Mouse (Mus musculus) mature B cell (primary cell): ENCODE results near the gene St3gal5.
"Not testable (repeated sequence)": the region's sequence is repeated elsewhere in the genome, so short reads cannot be mapped to it uniquely, and the experiment has no call there.

Experiments
- in situ Hi-C: fragments of 300-500 bp; cut with MboI; formaldehyde crosslinking; loops from 2 replicates; pipeline ENCODE4 v1.14.3; 2019

The St3gal5 gene

DNA sequence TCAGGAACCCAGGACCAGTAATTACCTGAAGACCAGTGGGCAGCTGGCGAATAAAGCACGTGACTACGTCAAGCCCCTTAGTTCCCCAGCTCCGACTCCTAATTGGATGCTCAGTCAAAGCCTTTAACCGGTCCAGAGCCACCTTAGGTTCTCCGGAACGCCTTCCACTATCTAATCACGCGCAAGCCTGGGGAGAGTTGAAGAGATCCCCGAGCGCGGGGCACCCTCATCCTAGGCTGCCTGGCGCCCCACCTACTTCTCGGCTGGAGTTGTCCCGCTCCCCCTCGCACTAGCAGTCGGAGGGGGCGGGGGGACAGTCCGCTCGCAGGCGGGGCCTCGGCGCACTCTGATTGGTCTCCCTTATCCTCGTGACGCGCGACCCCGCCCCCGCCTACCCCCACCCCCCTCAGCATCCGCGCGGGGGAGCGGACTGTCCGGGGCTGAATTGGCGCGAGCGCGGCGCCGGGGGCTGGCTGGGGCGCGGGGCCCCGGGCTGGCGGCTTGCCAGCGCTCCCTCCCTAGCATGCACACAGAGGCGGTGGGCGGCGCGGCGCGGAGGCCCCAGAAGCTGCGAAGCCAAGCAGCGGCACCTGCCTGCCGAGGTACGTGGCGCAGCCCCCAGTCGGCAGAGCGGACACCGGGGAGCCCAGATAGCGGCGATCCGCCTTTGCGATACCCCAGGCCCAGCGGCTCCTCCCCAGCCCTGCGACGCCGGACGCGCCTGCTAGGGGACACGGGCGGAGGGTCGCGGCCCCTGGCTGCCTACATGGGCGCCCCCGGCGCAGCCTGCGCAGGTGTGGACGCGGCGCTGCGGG lies at the start of gene St3gal5:
Gene St3gal5, plus strand, starts transcription at position 412 of the 815 bp plus-strand sequence.
- in situ Hi-C loops, result no loop called here

DNA sequence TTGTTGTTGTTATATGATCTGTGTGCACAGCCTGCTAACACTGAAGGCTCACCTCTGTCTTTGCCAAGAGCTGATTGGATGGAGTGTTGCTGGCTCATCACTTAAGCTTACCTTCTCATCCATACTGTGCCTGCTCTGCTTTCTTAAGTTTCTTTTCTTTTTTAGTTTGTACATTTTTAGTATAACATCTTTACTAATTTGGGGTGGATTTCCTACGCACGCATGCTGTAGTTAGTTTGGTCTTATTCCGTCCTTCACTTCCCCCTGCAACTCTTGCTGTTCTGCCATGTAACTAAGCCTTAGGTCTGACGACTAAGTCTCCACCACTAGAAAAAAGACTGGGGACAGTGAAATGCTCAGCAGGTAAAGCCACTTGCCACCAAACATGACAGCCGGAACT lies 48.7 kb upstream of the St3gal5 start:
- in situ Hi-C loops, result no loop called here

DNA sequence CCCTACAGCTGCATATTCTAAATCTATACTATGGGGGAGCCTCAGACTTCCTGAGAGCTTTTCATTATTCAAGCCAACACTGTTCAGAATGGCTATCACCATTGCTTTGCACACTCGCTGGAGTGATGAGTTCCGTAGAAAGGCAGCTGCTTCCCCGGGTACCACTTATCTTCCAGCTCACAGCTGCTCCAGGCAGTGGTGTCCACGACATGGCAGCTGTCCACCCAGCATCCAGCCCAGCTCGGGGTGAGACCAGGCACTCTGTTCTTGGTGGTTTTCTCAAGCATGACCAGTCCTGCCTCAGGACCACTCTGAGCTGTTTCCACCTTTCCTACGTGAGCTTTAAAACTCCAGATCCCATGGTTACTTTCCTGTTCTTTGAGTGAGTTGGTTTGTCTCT lies 47.5 kb upstream of the St3gal5 start:
- in situ Hi-C loops, result no loop called here

DNA sequence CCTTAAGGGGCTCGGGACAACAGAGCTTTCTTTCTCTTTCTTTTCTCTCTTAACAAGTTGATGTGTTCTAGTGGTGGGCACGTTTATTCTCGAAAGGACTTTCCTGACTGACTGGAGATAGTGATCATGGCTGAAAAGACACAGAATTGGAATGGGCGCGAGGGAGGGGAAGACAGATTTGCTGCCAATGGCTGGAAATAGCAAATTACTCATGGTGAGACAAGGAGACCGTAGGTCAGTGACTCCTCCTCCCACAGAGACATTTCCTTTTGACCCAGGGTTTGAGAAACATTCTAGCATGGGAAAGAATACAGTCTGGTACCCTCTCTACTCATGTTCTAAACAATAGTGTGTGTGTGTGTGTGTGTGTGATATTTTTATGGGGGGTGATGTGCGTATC lies 46.6 kb upstream of the St3gal5 start:
- in situ Hi-C loops, result no loop called here

DNA sequence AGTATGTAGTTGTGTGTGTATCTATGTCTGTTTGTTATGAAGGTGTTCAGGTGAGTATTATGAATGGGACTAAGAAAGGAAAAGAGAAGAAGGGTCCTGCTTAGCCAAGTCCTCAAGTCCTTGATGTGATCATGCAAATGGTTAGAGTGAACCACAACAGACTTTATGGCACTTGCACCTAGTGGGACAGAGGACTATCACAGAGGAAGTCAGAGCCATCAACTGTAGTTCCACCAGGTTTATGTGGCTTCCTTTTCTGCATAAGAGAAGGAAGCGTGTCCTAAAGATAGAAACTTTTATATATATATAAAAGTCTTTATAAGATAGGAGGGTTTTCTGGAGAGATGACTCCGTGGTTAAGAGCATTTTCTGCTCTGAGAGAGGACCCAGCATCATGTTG lies 46.1 kb upstream of the St3gal5 start:
- in situ Hi-C loops, result no loop called here

DNA sequence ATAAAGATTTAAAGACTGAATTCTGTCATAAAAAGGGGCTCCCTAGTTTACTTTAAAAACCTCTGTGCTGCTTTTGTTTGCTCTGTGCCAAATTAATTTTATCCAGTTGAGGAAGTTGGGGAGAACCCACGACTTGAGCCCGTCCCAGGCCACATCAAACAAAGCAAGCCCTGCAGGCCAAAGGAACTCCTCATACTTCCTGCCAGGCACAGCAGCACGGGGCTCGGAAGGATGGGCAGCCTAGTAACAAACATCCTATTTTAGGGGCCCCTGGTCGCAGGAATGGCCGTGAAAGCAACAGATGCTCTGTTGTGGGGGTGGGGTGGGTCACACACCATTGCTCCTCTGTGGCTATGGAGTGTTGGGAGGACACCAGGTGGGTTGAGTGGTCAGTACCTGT lies 45.6 kb upstream of the St3gal5 start:
- in situ Hi-C loops, result no loop called here

DNA sequence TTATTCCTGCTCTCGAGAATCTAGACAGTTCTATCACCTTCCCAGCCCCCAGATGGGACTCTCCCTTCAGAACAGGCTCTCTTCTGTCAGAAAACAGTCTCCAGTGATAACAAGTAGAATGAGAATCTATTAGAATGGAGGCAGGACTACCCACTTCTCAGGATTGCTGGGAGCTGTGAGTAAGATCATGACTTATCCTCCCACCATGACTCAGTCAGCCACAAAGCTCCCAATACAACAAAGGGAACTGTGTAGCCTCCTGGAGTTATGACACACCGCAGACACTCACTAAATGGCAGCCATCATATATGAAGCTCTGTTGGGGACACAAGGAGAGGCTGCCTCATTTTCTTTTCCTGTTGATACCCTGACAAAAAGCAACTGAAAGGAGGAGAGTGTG lies 40.8 kb upstream of the St3gal5 start:
- in situ Hi-C loops, result no loop called here

DNA sequence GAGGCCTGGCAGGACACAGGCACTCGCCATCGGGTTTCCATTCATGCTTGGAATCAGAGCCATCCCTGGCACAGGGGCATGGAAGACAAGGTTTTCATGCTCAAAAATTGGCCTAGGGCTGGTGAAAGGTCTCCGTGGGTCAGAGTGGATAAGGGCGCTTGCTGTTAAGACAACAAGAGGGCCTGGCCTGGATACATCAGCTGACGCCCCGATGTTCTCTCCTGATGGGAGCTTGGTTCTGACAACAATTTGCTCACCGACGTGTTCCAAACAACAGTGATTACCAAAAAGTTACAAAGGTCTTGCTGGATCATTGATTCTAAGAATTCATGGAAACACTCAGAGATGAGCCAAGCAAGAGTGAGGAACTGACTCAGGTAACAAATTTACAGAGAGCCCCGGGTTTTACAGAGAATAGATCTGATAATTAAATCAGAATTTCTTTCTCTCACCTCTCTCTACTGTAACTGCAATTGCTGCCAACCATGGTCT lies 38.9 kb upstream of the St3gal5 start:
- in situ Hi-C loops, result no loop called here

DNA sequence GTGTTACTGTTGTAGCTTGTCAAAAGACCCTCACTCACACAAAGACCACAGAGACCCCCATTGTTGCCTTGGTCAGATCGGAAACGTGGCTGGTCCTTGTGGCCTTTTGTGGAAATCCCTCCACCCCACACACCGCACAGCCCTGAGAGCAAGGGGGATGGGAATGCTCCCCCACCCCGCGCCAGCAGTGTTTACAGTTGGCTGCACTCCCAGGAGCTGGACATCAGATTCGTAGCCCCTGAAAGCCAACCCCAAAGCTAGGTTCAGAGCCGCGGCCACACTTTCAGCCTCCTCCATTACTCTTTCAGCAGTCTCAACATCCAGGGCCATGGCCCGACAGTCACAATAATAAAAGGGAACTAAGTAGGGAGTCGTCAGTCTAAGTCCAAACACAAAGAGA lies 36.7 kb upstream of the St3gal5 start:
- in situ Hi-C loops, result not testable (repeated sequence)

DNA sequence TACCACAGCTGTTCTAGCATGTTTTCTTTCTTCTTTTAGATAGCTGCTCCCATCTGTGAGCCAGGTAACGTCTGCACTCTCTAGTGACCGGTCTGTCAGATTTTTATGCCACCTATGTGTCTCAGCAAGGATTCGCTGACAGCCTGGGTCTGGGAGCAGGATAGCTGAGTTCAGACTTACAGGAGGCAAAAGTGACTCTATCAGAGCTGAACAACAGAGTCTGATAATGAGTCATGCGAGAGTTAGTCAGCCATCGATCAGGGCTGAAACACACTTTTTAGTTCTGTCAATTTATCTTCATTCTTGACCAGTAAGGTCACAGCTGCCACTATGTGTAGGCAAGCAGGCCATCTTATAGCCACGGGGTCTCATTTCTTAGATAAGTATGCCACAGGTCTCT lies 33.7 kb upstream of the St3gal5 start:
- in situ Hi-C loops, result no loop called here

DNA sequence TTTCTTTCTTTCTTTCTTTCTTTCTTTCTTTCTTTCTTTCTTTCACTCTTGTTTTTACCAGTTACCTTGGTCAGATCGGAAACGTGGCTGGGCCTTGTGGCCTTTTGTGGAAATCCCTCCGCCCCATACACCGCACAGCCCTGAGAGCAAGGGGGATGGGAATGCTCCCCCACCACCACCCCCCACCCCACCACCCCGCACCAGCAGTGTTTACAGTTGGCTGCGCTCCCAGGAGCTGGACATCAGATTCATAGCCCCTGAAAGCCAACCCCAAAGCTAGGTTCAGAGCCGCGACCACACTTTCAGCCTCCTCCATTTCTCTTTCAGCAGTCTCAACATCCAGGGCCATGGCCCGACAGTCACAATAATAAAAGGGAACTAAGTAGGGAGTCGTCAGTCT lies 31.4 kb upstream of the St3gal5 start:
- in situ Hi-C loops, result no loop called here

DNA sequence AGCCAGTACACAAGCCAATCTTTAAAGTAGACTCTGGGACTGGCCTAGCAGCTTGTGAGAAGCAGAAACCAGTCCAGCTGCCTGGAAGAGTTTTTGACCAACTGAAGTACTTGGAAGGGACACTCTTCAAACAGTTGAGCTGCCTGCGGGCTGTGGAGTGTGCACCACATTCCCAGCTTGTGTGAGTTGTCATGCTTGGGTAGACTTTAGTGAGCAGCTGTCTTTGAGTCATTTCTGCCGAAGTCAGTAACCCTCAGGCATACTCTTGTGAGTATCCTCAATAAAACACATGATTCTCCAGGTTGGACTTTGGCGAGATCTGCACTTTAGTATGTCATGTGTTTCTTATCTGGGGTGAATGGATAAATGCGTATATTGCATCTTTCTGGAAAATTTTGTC lies 29.0 kb upstream of the St3gal5 start:
- in situ Hi-C loops, result no loop called here

DNA sequence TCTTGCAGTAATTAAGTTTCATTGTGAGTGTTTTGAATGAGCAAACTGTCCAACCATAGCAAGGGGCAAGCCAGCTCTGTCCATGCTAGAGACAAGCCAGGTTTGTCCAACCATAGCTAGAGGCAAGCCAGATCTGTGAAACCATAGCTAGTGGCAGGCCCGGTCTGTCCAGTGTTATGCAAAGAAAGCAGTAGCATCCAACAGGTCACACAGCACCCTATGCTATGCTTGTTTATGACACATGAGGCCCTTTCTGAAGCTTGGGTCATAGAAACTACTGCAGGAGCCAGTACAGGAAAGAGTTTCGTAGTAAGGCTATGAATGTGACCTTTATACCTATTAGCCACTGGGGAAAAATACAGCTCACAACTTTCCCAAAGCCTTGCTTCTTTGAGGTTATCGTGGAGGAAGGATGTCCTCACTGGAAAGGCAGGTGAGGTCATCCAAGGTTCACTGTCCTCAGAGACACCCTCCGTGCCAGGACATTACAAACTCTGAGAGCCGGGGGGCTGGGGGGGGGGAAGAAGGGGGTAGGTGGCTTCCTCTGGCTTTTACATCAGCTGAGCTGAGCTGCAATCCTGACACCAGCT lies 26.0 kb upstream of the St3gal5 start:
- in situ Hi-C loops, result no loop called here

DNA sequence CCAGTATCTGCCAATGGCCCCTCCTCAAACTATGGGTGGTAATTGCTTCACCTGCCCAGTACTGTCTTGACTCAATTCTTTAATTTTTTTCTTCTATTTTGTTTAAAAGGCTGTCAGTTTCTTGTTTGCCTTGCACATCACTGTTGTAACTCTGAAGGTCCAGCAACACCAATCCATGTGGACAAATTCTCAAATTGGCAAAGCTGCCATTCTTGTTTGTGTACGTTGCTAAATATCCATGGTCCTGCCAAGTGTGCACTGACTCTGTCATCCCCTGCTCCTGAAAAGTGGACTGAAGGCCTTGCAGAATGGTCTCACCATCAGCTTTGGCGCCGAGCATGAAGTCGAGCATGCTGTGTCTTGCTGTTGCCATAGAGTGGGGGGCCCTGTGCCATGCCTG lies 23.6 kb upstream of the St3gal5 start:
- in situ Hi-C loops, result no loop called here

DNA sequence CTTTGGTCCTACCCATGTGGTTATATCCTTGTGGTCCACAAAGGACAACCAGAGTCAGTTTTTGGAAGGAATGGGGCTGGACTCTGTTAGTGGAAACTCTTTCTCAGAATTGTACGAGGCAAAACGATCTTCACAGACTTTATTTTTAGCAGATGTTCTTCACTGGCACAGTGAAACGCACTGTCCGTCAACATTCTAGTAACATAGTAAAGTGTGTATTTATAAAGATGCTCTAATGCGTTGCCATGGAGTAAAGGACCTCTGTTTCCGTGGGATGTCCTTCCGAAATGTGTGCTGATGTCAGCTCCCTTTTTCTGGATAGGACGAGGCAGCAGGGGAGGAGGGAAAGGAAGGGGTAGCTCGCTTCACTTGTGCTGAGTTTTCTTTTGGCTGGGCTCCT lies 20.9 kb upstream of the St3gal5 start:
- in situ Hi-C loops, result no loop called here

DNA sequence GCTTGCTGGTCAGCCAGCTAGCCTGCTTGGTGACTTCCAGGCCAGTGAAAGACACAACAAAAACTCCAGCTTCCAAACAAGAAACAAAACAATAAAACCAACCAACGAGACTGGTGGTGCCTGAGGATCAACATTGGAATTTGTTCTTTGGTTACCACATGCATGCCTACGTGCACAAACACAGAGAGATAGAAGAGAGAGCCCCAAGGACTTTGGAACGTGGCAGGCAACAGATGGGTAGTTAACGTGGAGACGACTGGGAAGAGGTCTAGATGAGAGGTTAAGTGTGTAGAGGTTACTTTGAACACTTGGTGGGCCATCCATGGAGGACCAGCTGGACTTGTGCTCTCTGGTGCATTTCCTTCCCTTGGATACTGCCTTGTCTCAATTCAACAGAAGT lies 19.2 kb upstream of the St3gal5 start:
- in situ Hi-C loops, result no loop called here

DNA sequence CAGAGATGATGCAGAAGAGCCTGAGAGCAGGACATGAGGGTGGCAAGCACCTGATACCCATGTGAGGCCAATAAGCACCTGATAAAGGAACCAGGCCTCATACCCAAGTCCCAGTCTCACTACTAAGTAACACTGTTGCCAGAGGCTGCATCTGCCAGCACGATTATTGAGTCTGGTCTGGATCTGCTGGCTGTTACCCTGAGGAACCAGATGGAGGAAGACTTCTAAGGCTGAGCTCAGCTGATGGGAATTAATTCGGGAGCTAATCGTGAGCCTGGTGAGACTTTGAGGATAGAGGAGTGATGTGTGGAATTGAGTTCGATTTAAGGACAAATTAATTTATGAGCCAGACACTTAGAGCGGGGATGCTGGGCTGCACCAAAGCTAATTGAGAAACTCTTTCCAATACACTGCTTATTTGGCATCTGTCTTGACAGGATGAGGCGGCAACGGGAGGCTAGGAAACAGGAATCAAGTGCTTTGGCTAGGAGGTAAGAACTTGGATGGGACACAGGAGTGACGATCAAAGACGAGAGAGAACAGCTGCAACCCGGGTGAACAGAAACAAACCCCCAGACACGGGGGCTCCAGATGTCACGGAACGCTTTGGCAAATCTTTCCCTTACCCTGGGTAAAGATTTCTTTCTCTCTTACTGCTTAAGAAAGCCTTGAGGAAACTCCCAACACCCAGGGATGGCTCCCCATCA lies 15.9 kb upstream of the St3gal5 start:
- in situ Hi-C loops, result no loop called here

DNA sequence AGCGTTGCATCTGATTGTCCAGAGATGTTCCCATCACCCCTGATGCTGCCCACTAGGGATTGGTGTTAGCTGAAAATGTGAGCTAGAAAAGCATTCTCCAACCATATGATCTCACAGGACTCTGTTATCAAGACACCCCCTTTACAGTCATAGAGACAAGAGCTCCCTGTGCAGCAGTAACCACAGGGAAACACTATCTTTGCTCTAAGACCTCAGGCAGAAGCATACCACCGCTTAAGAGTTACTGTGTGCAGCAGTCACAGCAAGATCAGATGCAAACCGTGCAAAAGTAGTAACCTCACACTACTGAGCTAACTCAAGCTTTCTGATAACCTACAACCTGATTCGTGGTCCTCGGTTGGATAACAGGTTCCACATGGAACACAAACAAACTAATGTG lies 10.0 kb upstream of the St3gal5 start:
- in situ Hi-C loops, result no loop called here

DNA sequence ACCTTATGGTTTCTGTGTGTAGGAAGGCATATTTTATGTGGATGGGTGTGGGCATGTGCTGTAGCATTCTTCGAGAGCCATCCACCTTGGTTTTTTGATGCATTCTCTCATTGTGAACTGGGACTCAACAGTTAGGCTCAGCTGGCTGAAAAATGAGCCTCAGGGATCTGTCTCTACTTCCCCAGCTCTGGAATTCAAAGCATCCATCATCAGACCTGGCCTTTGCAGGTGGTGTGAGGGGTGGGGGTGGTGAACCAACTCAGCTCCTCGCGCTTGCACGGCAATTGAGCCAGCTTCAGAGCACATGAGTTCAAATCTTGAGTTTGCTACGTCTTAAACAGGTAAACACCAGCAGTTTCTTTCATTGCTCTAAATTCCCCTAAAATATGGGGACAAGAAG lies 7.5 kb upstream of the St3gal5 start:
- in situ Hi-C loops, result no loop called here

DNA sequence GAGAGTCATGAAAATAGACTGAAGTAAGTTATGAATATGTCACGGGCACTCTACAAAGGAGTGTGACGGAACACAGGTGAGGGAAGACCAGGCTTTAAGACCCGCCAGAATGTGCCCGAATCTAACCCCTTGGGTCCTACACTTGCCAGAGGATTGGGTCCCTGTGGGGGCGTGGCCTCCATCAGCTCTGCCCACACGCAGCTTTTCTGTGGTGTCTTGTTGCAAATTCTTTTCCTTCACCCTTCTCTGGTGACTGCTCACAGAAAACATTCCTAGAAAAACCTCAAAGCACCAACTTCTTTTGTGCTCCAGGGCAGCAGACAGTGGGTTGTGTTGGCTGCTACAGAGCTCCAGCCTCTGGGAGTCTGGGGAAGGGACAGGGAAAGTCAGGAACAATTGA lies 6.4 kb upstream of the St3gal5 start:
- in situ Hi-C loops, result no loop called here

DNA sequence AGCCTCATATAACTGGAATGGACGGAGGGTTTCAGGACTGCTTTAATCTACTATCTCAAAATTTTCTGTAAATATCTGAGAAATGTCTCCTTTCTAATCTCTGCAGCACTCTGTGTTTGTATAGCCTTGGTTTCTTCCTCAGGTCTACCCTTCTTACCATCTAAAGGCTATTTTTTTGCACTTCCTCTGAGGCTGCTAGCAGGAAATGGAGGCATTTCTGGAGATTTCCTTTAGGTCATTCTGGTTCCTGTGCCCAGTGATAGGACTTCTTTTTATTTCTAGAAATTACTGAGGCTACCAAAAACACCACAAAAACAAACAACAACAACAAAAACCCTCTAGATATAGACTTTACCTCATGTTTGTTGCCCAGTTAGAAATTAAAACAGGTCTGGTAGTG lies 4.3 kb upstream of the St3gal5 start:
- in situ Hi-C loops, result no loop called here

DNA sequence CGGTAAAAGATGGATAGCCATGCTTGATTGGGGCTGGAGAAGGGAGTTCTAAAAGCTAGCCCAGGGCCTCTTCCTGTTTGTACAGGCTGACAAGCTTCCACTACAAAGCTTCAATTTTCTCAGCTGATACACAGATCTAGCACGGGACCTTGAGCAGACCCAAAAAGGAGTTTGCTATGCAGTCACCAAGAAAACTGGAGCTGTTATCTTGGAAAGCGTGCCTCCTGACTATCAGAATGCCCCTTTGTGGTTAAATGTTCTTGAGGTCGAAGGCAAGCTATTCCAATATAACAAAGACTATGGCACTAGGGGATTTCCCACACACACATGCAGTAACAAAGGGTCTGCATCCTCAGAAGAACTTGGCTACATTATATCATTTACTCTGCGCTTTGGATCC lies 1.2 kb upstream of the St3gal5 start:
- in situ Hi-C loops, result no loop called here

DNA sequence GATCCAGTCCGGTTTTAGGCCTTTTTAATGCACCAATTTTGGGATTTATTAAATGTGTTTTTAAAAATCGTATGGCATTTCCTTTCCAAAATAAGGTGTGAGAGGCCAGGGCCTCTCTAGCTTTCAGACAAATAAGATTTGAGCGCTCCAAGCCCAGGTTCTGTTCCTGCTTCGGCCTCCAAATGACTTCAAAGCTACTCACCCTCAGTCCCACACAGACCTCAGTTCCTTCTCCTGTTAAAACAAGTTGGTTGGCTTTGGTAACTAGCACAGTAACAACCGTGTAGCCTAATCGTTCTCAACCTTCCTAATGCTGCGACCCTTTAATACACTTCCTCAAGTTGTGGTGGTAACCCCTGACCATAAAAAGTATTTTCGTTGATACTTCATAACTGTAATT lies 723 bp upstream of the St3gal5 start:
- in situ Hi-C loops, result no loop called here
